Mouse (Mus musculus): ENCODE results near the gene Tnrc6c. TPM values are rescaled to one million over a fixed set of nuclear protein-coding genes. Genes with fewer than 3 reads are reported as not detected.

The Tnrc6c gene
- polyA plus RNA-seq, 1 experiment from 2014 or later: 6.0 TPM

DNA sequence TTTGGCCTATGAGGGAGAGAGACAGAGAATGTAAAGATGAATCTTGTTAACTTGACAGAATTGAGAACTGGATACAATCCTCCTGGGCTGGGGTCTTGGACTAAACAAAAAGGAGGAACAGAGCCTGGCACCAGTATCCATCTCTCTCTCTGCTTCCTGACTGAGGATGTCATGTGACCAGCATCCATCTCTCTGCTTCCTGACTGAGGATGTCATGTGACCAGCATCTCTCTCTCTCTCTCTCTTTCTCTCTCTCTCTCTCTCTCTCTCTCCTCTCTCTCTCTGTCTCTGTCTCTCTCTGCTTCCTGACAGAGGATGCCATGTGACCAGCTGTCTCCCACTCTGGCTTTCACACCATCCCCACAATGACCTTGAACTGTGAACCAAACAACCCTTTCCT lies 43.5 kb upstream of the Tnrc6c start:
- no peaks in the 10 kb centered on the region for H3K36me3 ChIP-seq (ENCODE audit: control insufficient read depth, insufficient read depth, low read length)
- no peak for ATAC-seq (ENCODE audit: low FRiP score, low TSS enrichment)
- no peak for DNase-seq (ENCODE audit: low spot score)
- H3K4me3 ChIP-seq (ENCODE audit: low read depth, low read length): no peak overlapping the region
- TF ChIP-seq CTCF (IDR thresholded peaks at IDR 0.05; ENCODE audit: low read depth): no peak
- TF ChIP-seq EP300 (optimal IDR thresholded peaks at IDR 0.05): no peak
- H3K4me1 ChIP-seq (replicated peaks; ENCODE audit: control insufficient read depth, insufficient read depth): no peaks in the 10 kb centered on the region
- peaks cover 4% of the 10 kb centered on the region; the same call in 1 of the 2 replicates for H3K27me3 ChIP-seq (ENCODE audit: control insufficient read depth, insufficient read depth, low read length)
- H3K27ac ChIP-seq (replicated peaks): no peak overlapping the region
- peak overlapping the region; percentile 46 for H3K4me2 ChIP-seq (replicated peaks; ENCODE audit: low read depth)
- H3K9me3 ChIP-seq (ENCODE audit: control insufficient read depth, low read length): no peaks in the 10 kb centered on the region
- no peak overlapping the region for H3K9ac ChIP-seq (ENCODE audit: low read length)

DNA sequence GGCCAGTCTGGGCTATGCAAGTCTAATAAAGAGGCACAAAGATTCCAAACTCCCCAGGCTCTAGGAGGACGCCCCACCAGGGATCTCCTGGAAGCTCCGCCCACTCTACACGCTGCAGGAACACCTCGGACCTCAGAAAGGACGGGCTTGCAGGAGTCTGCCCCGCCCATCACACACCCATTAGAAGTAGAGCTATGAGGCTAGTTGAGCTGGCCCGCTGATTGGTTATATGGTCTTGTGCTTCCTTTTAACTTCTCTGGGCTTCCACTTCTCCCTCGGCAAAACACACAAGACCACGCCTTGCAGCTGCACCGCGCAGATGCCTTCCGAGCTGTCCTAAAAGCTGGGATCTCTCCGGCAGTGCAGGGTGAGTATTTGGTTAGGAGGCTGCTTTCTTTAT lies 43.0 kb upstream of the Tnrc6c start:
- Histone ChIP-seq H3K4me3 (ENCODE audit: low read depth, low read length) (peak overlapping the region; percentile 19), H3K36me3 (ENCODE audit: control insufficient read depth, insufficient read depth, low read length) (no peaks in the 10 kb centered on the region), H3K4me1 (replicated peaks; ENCODE audit: control insufficient read depth, insufficient read depth) (no peaks in the 10 kb centered on the region), H3K27ac (replicated peaks) (no peak overlapping the region), H3K4me2 (replicated peaks; ENCODE audit: low read depth) (peak overlapping the region; percentile 46), H3K9ac (ENCODE audit: low read length) (no peak overlapping the region), H3K27me3 (ENCODE audit: control insufficient read depth, insufficient read depth, low read length) (peaks cover 4% of the 10 kb centered on the region; the same call in 1 of the 2 replicates), H3K9me3 (ENCODE audit: control insufficient read depth, low read length) (no peaks in the 10 kb centered on the region)
- TF ChIP-seq CTCF (IDR thresholded peaks at IDR 0.05; ENCODE audit: low read depth) (no peak), EP300 (optimal IDR thresholded peaks at IDR 0.05) (no peak)
- DNase-seq (ENCODE audit: low spot score): peak; percentile 74
- WGBS: 4% methylated on average over 13 of the region's 13 CpGs
- ATAC-seq (ENCODE audit: low FRiP score, low TSS enrichment): peak; percentile 85

DNA sequence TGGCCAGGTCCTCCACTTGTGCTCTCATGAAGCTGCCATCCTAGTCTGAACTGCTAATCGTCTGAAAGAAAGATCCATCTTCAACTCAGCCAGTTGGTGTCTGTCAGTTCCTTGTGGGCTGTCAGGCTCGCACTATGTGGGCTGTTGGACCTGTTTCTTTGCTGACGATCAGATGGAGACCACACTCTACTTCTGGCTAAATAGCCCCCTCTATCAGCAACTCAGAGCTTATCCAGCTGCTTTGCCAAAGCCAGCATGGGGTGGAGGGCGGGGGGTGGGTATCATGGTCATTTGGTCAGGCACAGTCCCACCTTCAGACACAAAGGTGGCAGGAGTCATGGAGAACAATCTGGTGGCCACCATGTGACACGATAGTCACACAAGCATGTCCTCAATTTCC lies 42.2 kb upstream of the Tnrc6c start:
- Histone ChIP-seq H3K4me1 (replicated peaks; ENCODE audit: control insufficient read depth, insufficient read depth) (no peaks in the 10 kb centered on the region), H3K27me3 (ENCODE audit: control insufficient read depth, insufficient read depth, low read length) (peaks cover 4% of the 10 kb centered on the region; the same call in 1 of the 2 replicates), H3K9me3 (ENCODE audit: control insufficient read depth, low read length) (no peaks in the 10 kb centered on the region), H3K9ac (ENCODE audit: low read length) (no peak overlapping the region), H3K36me3 (ENCODE audit: control insufficient read depth, insufficient read depth, low read length) (no peaks in the 10 kb centered on the region), H3K27ac (replicated peaks) (no peak overlapping the region), H3K4me2 (replicated peaks; ENCODE audit: low read depth) (peak overlapping the region; percentile 46), H3K4me3 (ENCODE audit: low read depth, low read length) (no peak overlapping the region)
- no peak for TF ChIP-seq EP300 (optimal IDR thresholded peaks at IDR 0.05)
- TF ChIP-seq CTCF (IDR thresholded peaks at IDR 0.05; ENCODE audit: low read depth): peak; percentile 50
- DNase-seq (ENCODE audit: low spot score): no peak
- no peak for ATAC-seq (ENCODE audit: low FRiP score, low TSS enrichment)
- WGBS: 35% methylated on average over 5 of the region's 5 CpGs

DNA sequence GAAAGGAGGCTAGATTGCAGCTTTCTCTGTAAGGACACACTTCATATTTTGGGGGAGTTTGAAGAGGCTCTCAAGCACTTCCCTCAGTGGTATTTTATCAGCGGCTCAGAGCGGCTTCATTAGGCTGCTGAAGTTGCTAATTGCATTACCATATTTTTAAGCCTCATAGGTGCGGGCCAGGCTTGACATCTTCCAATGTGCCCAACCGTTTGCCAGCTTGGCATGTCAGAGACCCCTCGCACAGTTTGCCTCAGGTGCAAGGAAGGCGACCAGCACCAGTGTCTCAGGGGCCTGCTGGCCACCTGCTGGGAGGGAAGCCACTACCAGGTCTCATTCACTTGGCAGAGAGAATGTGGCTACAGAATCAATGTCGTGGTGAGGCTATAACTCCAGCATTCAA lies 41.2 kb upstream of the Tnrc6c start:
- 64% methylated on average over 7 of the region's 7 CpGs for WGBS
- TF ChIP-seq EP300 (optimal IDR thresholded peaks at IDR 0.05) (no peak), CTCF (IDR thresholded peaks at IDR 0.05; ENCODE audit: low read depth) (no peak)
- Histone ChIP-seq H3K9ac (ENCODE audit: low read length) (no peak overlapping the region), H3K4me3 (ENCODE audit: low read depth, low read length) (no peak overlapping the region), H3K4me2 (replicated peaks; ENCODE audit: low read depth) (no peak overlapping the region), H3K27ac (replicated peaks) (no peak overlapping the region), H3K4me1 (replicated peaks; ENCODE audit: control insufficient read depth, insufficient read depth) (0 out of 2 replicates have a peak, but pooled peaks cover 2% of the 10 kb centered on the region), H3K36me3 (ENCODE audit: control insufficient read depth, insufficient read depth, low read length) (no peaks in the 10 kb centered on the region), H3K27me3 (ENCODE audit: control insufficient read depth, insufficient read depth, low read length) (peaks cover 4% of the 10 kb centered on the region; the same call in 1 of the 2 replicates), H3K9me3 (ENCODE audit: control insufficient read depth, low read length) (no peaks in the 10 kb centered on the region)
- DNase-seq (ENCODE audit: low spot score): no peak
- no peak for ATAC-seq (ENCODE audit: low FRiP score, low TSS enrichment)

DNA sequence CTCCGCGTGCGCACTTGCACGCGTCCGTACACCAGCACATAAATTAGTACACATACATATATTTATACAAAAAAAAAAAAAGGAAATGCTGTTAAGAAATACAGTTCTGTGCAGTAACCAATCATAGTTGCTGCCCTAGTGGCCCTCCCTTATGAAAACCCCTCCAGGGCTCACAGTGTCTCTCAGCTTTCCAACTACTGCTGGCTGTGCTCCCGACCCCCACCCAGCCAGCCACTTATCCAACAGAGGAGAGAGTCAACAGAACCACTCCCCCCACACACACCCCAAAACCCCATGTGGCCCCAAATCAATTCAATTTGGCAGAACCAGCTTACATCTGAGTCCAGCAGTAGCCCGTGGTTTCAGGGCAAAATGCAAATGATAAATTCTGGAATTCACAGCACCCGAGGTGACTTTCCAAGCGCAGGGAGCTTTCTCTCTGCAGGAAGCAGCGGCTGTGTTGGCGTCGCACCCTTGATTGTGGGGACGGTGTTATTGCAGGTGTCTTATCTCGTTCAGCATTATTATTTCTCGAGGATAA lies 36.7 kb upstream of the Tnrc6c start:
- WGBS: 18% methylated on average over 16 of the region's 16 CpGs
- no peaks in the 10 kb centered on the region for H3K9me3 ChIP-seq (ENCODE audit: control insufficient read depth, low read length)
- ATAC-seq (ENCODE audit: low FRiP score, low TSS enrichment) (no peak), DNase-seq (ENCODE audit: low spot score) (no peak)
- H3K9ac ChIP-seq (ENCODE audit: low read length): no peak overlapping the region
- H3K4me1 ChIP-seq (replicated peaks; ENCODE audit: control insufficient read depth, insufficient read depth): 0 out of 2 replicates have a peak, but pooled peaks cover 2% of the 10 kb centered on the region
- H3K27ac ChIP-seq (replicated peaks): no peak overlapping the region
- H3K4me3 ChIP-seq (ENCODE audit: low read depth, low read length): peak overlapping the region; percentile 17; the same call in 1 of the 2 replicates
- H3K4me2 ChIP-seq (replicated peaks; ENCODE audit: low read depth): peak overlapping the region; percentile 38
- TF ChIP-seq EP300 (optimal IDR thresholded peaks at IDR 0.05) (no peak), CTCF (IDR thresholded peaks at IDR 0.05; ENCODE audit: low read depth) (no peak)
- no peaks in the 10 kb centered on the region for H3K36me3 ChIP-seq (ENCODE audit: control insufficient read depth, insufficient read depth, low read length)
- peaks cover 4% of the 10 kb centered on the region; the same call in 1 of the 2 replicates for H3K27me3 ChIP-seq (ENCODE audit: control insufficient read depth, insufficient read depth, low read length)

DNA sequence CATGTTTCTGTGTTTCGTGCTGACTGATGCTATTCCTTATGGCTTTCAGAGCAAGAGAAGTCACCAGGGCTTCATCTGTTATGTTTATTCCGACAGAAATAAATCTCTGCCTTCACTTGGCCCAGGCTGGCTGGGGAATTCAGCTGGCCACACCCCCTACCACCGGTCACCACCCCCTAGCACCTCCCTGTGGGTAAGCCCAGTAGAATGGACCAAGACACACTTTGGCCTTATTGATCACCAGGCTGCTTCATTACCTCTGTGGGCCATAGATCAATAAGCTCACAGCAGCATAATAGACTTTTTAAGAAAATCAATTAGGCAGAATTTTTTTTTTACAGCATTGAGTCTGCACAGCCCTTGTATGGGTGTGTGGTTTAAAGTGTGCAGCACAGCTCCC lies 35.9 kb upstream of the Tnrc6c start:
- Histone ChIP-seq H3K9ac (ENCODE audit: low read length) (no peak overlapping the region), H3K4me3 (ENCODE audit: low read depth, low read length) (no peak overlapping the region), H3K4me2 (replicated peaks; ENCODE audit: low read depth) (peak overlapping the region; percentile 38), H3K27me3 (ENCODE audit: control insufficient read depth, insufficient read depth, low read length) (peaks cover 4% of the 10 kb centered on the region; the same call in 1 of the 2 replicates), H3K9me3 (ENCODE audit: control insufficient read depth, low read length) (no peaks in the 10 kb centered on the region), H3K4me1 (replicated peaks; ENCODE audit: control insufficient read depth, insufficient read depth) (0 out of 2 replicates have a peak, but pooled peaks cover 2% of the 10 kb centered on the region), H3K27ac (replicated peaks) (no peak overlapping the region; the same call in 1 of the 2 replicates), H3K36me3 (ENCODE audit: control insufficient read depth, insufficient read depth, low read length) (no peaks in the 10 kb centered on the region)
- DNase-seq (ENCODE audit: low spot score) (peak; percentile 44), ATAC-seq (ENCODE audit: low FRiP score, low TSS enrichment) (peak; percentile 45; the same call in 1 of the 2 replicates)
- 9% methylated on average over 3 of the region's 3 CpGs for WGBS
- no peak for TF ChIP-seq EP300 (optimal IDR thresholded peaks at IDR 0.05)
- 0 out of 2 replicates have a peak, but pooled peaks have one; percentile 15 for TF ChIP-seq CTCF (IDR thresholded peaks at IDR 0.05; ENCODE audit: low read depth)
